Mouse (Mus musculus): ENCODE measurements around the gene Gm38431. TPM values are rescaled to one million over a fixed set of nuclear protein-coding genes. Genes with fewer than 3 reads are reported as not detected.

Gene Gm38431
- 1.2 and 1.9 TPM in 2 replicates for polyA plus RNA-seq (2014; fragmentation: Nextera tagmentation; extraction: Ambion mirVana)

- peaks cover 14% of the 10 kb centered on the region for H3K4me1 ChIP-seq (ENCODE audit: control insufficient read depth, insufficient read depth, low read length)
- H3K27me3 ChIP-seq (ENCODE audit: control insufficient read depth, insufficient read depth, low read length): no peaks in the 10 kb centered on the region
- H3K36me3 ChIP-seq (ENCODE audit: control insufficient read depth, insufficient read depth, low read length): peaks cover 11% of the 10 kb centered on the region
- peak within 1 kb of the TSS; percentile 92 for H3K27ac ChIP-seq (ENCODE audit: low read depth, low read length)
- H3K9me3 ChIP-seq (replicated peaks; ENCODE audit: control insufficient read depth, low read length): no peaks in the 10 kb centered on the region
- ATAC-seq (replicated peaks; ENCODE audit: insufficient number of reproducible peaks, low FRiP score, low TSS enrichment): peak; percentile 99
- peak within 1 kb of the TSS; percentile 81 for H3K4me3 ChIP-seq (ENCODE audit: low read depth, low read length)
- under 1% methylated on average over 54 of the region's 54 CpGs for WGBS (ENCODE audit: insufficient replicate concordance)
- peak within 1 kb of the TSS; percentile 80 for H3K4me2 ChIP-seq
- peak within 1 kb of the TSS; percentile 92 for H3K9ac ChIP-seq (ENCODE audit: low read depth, low read length)
Observed at GRCm38 (mm10) chr9:21091707-21092320, at the start of gene Gm38431, which contains the start of gene Raver1. Gene Gm38431, minus strand, starts transcription at chr9:21091997. Gene Raver1, minus strand, starts transcription at chr9:21092008.

GRCm38 (mm10) chr9:21138386-21138785 lies 46.6 kb upstream of the Gm38431 start:
- WGBS (ENCODE audit: insufficient replicate concordance): 75% methylated on average over 4 of the region's 4 CpGs
- H3K4me1 ChIP-seq (ENCODE audit: control insufficient read depth, insufficient read depth, low read length): no peaks in the 10 kb centered on the region
- no peaks in the 10 kb centered on the region for H3K9me3 ChIP-seq (replicated peaks; ENCODE audit: control insufficient read depth, low read length)
- H3K9ac ChIP-seq (ENCODE audit: low read depth, low read length): no peak overlapping the region
- H3K4me3 ChIP-seq (ENCODE audit: low read depth, low read length): no peak overlapping the region
- no peak overlapping the region for H3K27ac ChIP-seq (ENCODE audit: low read depth, low read length)
- peaks cover 38% of the 10 kb centered on the region for H3K36me3 ChIP-seq (ENCODE audit: control insufficient read depth, insufficient read depth, low read length)
- no peak for ATAC-seq (replicated peaks; ENCODE audit: insufficient number of reproducible peaks, low FRiP score, low TSS enrichment)
- H3K4me2 ChIP-seq: no peak overlapping the region
- no peaks in the 10 kb centered on the region for H3K27me3 ChIP-seq (ENCODE audit: control insufficient read depth, insufficient read depth, low read length)

- 52% methylated on average over 3 of the region's 3 CpGs for WGBS (ENCODE audit: insufficient replicate concordance)
- H3K36me3 ChIP-seq (ENCODE audit: control insufficient read depth, insufficient read depth, low read length): peaks cover 28% of the 10 kb centered on the region
Observed at GRCm38 (mm10) chr9:21137229-21137628, 45.4 kb upstream of the Gm38431 start.

GRCm38 (mm10) chr9:21136401-21136800 lies 44.6 kb upstream of the Gm38431 start:
- H3K4me1 ChIP-seq (ENCODE audit: control insufficient read depth, insufficient read depth, low read length): no peaks in the 10 kb centered on the region
- no peak overlapping the region for H3K4me3 ChIP-seq (ENCODE audit: low read depth, low read length)
- H3K9ac ChIP-seq (ENCODE audit: low read depth, low read length): no peak overlapping the region
- no peaks in the 10 kb centered on the region for H3K9me3 ChIP-seq (replicated peaks; ENCODE audit: control insufficient read depth, low read length)
- ATAC-seq (replicated peaks; ENCODE audit: insufficient number of reproducible peaks, low FRiP score, low TSS enrichment): no peak
- H3K27me3 ChIP-seq (ENCODE audit: control insufficient read depth, insufficient read depth, low read length): no peaks in the 10 kb centered on the region
- H3K4me2 ChIP-seq: no peak overlapping the region
- 75% methylated on average over 6 of the region's 6 CpGs for WGBS (ENCODE audit: insufficient replicate concordance)
- H3K36me3 ChIP-seq (ENCODE audit: control insufficient read depth, insufficient read depth, low read length): peaks cover 25% of the 10 kb centered on the region
- H3K27ac ChIP-seq (ENCODE audit: low read depth, low read length): no peak overlapping the region

More at GRCm38 (mm10) chr9:21137229-21137628, 45.4 kb upstream of the Gm38431 start:
- Histone ChIP-seq H3K9me3 (replicated peaks; ENCODE audit: control insufficient read depth, low read length) (no peaks in the 10 kb centered on the region), H3K4me3 (ENCODE audit: low read depth, low read length) (no peak overlapping the region), H3K27me3 (ENCODE audit: control insufficient read depth, insufficient read depth, low read length) (no peaks in the 10 kb centered on the region), H3K9ac (ENCODE audit: low read depth, low read length) (no peak overlapping the region), H3K27ac (ENCODE audit: low read depth, low read length) (no peak overlapping the region), H3K4me2 (no peak overlapping the region), H3K4me1 (ENCODE audit: control insufficient read depth, insufficient read depth, low read length) (no peaks in the 10 kb centered on the region)
- ATAC-seq (replicated peaks; ENCODE audit: insufficient number of reproducible peaks, low FRiP score, low TSS enrichment): no peak

GRCm38 (mm10) chr9:21135941-21136381 lies 44.2 kb upstream of the Gm38431 start:
- peaks cover 21% of the 10 kb centered on the region for H3K36me3 ChIP-seq (ENCODE audit: control insufficient read depth, insufficient read depth, low read length)
- H3K4me2 ChIP-seq: no peak overlapping the region
- H3K27me3 ChIP-seq (ENCODE audit: control insufficient read depth, insufficient read depth, low read length): no peaks in the 10 kb centered on the region
- H3K9ac ChIP-seq (ENCODE audit: low read depth, low read length): no peak overlapping the region
- no peak overlapping the region for H3K4me3 ChIP-seq (ENCODE audit: low read depth, low read length)
- 0 out of 2 replicates have a peak overlapping the region, but pooled peaks have one; percentile 18 for H3K27ac ChIP-seq (ENCODE audit: low read depth, low read length)
- ATAC-seq (replicated peaks; ENCODE audit: insufficient number of reproducible peaks, low FRiP score, low TSS enrichment): no peak
- 81% methylated on average over 1 of the region's 1 CpGs for WGBS (ENCODE audit: insufficient replicate concordance)
- H3K9me3 ChIP-seq (replicated peaks; ENCODE audit: control insufficient read depth, low read length): no peaks in the 10 kb centered on the region
- H3K4me1 ChIP-seq (ENCODE audit: control insufficient read depth, insufficient read depth, low read length): no peaks in the 10 kb centered on the region

GRCm38 (mm10) chr9:21135329-21135890 lies 43.6 kb upstream of the Gm38431 start:
- Histone ChIP-seq H3K36me3 (ENCODE audit: control insufficient read depth, insufficient read depth, low read length) (peaks cover 15% of the 10 kb centered on the region), H3K4me1 (ENCODE audit: control insufficient read depth, insufficient read depth, low read length) (0 out of 2 replicates have a peak, but pooled peaks cover 2% of the 10 kb centered on the region), H3K27me3 (ENCODE audit: control insufficient read depth, insufficient read depth, low read length) (no peaks in the 10 kb centered on the region), H3K27ac (ENCODE audit: low read depth, low read length) (0 out of 2 replicates have a peak overlapping the region, but pooled peaks have one; percentile 18), H3K9ac (ENCODE audit: low read depth, low read length) (no peak overlapping the region), H3K4me3 (ENCODE audit: low read depth, low read length) (no peak overlapping the region), H3K4me2 (no peak overlapping the region), H3K9me3 (replicated peaks; ENCODE audit: control insufficient read depth, low read length) (no peaks in the 10 kb centered on the region)
- ATAC-seq (replicated peaks; ENCODE audit: insufficient number of reproducible peaks, low FRiP score, low TSS enrichment): no peak
- WGBS (ENCODE audit: insufficient replicate concordance): 73% methylated on average over 4 of the region's 4 CpGs

- H3K4me1 ChIP-seq (ENCODE audit: control insufficient read depth, insufficient read depth, low read length): 0 out of 2 replicates have a peak, but pooled peaks cover 4% of the 10 kb centered on the region
- H3K27ac ChIP-seq (ENCODE audit: low read depth, low read length): no peak overlapping the region
- H3K36me3 ChIP-seq (ENCODE audit: control insufficient read depth, insufficient read depth, low read length): peaks cover 9% of the 10 kb centered on the region
- H3K4me2 ChIP-seq: no peak overlapping the region
- H3K4me3 ChIP-seq (ENCODE audit: low read depth, low read length): no peak overlapping the region
- no peak overlapping the region for H3K9ac ChIP-seq (ENCODE audit: low read depth, low read length)
- WGBS (ENCODE audit: insufficient replicate concordance): 72% methylated on average over 9 of the region's 9 CpGs
- ATAC-seq (replicated peaks; ENCODE audit: insufficient number of reproducible peaks, low FRiP score, low TSS enrichment): no peak
- no peaks in the 10 kb centered on the region for H3K9me3 ChIP-seq (replicated peaks; ENCODE audit: control insufficient read depth, low read length)
- no peaks in the 10 kb centered on the region for H3K27me3 ChIP-seq (ENCODE audit: control insufficient read depth, insufficient read depth, low read length)
Observed at GRCm38 (mm10) chr9:21134595-21135328, 43.0 kb upstream of the Gm38431 start.

- Histone ChIP-seq H3K4me1 (ENCODE audit: control insufficient read depth, insufficient read depth, low read length) (0 out of 2 replicates have a peak, but pooled peaks cover 4% of the 10 kb centered on the region), H3K4me2 (no peak overlapping the region), H3K27ac (ENCODE audit: low read depth, low read length) (no peak overlapping the region), H3K36me3 (ENCODE audit: control insufficient read depth, insufficient read depth, low read length) (0 out of 2 replicates have a peak, but pooled peaks cover 2% of the 10 kb centered on the region), H3K9me3 (replicated peaks; ENCODE audit: control insufficient read depth, low read length) (no peaks in the 10 kb centered on the region), H3K4me3 (ENCODE audit: low read depth, low read length) (no peak overlapping the region), H3K27me3 (ENCODE audit: control insufficient read depth, insufficient read depth, low read length) (no peaks in the 10 kb centered on the region), H3K9ac (ENCODE audit: low read depth, low read length) (no peak overlapping the region)
- 67% methylated on average over 9 of the region's 9 CpGs for WGBS (ENCODE audit: insufficient replicate concordance)
- no peak for ATAC-seq (replicated peaks; ENCODE audit: insufficient number of reproducible peaks, low FRiP score, low TSS enrichment)
Observed at GRCm38 (mm10) chr9:21133064-21133707, 41.4 kb upstream of the Gm38431 start.
